Mouse (Mus musculus): Measurements from ENCODE around the gene Pigg. TPM values are rescaled to one million over a fixed set of nuclear protein-coding genes. Genes with fewer than 3 reads are reported as not detected.

The Pigg gene
- polyA plus RNA-seq, 1 experiment, result 8.9 TPM

DNA sequence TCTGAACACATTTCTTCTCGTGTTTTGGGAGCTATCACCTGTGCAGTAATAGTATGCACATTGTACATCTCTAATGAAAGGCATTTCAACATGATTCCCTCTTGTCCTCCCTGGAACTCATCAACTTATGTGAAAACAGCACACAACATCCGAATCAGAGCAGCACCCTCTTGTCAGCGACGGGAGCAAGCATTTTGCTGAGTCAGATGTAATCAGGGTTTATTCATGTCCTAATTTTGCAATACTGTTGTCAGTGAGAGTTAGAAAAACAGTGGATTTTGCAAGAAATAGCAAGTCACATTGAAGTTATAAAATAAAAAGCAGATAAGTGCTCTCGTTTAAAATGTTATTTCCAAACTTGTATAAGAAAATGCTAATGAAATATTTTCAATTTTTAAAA lies 61.7 kb downstream of the Pigg start:
- H3K27ac ChIP-seq (ENCODE audit: insufficient read depth, low read length), result no peak overlapping the region
- no peak overlapping the region for H3K4me3 ChIP-seq (replicated peaks; ENCODE audit: insufficient read depth, low read depth, low read length)
- DNase-seq, result no peak
- WGBS, result 76% methylated on average over 5 of the region's 5 CpGs
- no peaks in the 10 kb centered on the region for H3K27me3 ChIP-seq (ENCODE audit: control insufficient read depth, insufficient read depth, low read length)
- TF ChIP-seq POLR2A (IDR thresholded peaks at IDR 0.05; ENCODE audit: borderline replicate concordance, insufficient read depth, low read length) (no peak), CTCF (IDR thresholded peaks at IDR 0.05; ENCODE audit: borderline replicate concordance, insufficient read depth, low read depth, low read length) (no peak)
- 0 out of 2 replicates have a peak, but pooled peaks cover 3% of the 10 kb centered on the region for H3K4me1 ChIP-seq (ENCODE audit: control insufficient read depth, insufficient read depth, low read length)

DNA sequence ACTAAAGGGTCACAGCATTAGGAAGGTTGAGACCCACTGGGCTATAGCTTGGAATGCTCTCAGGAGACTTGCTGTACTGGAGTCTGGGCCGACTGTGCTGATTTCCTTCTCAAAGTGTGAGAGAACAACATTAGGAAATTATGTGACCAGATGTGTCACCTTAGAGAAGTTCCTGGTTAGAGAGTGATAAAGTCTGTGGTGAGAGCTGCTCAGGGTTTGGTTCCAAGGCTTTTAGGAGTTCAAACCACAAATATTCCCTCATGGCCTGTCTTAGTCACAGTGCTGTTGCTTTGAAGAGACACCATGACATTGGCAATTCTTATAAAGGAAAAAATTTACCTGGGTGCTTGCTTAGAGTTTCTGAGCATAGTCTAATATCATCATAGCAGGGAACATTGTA lies 63.6 kb downstream of the Pigg start:
- Histone ChIP-seq H3K27me3 (ENCODE audit: control insufficient read depth, insufficient read depth, low read length) (no peaks in the 10 kb centered on the region), H3K27ac (ENCODE audit: insufficient read depth, low read length) (no peak overlapping the region), H3K4me1 (ENCODE audit: control insufficient read depth, insufficient read depth, low read length) (no peaks in the 10 kb centered on the region), H3K4me3 (replicated peaks; ENCODE audit: insufficient read depth, low read depth, low read length) (no peak overlapping the region)
- TF ChIP-seq POLR2A (IDR thresholded peaks at IDR 0.05; ENCODE audit: borderline replicate concordance, insufficient read depth, low read length), result no peak
- TF ChIP-seq CTCF (IDR thresholded peaks at IDR 0.05; ENCODE audit: borderline replicate concordance, insufficient read depth, low read depth, low read length), result no peak
- WGBS, result 69% methylated on average over 1 of the region's 1 CpGs
- no peak for DNase-seq

DNA sequence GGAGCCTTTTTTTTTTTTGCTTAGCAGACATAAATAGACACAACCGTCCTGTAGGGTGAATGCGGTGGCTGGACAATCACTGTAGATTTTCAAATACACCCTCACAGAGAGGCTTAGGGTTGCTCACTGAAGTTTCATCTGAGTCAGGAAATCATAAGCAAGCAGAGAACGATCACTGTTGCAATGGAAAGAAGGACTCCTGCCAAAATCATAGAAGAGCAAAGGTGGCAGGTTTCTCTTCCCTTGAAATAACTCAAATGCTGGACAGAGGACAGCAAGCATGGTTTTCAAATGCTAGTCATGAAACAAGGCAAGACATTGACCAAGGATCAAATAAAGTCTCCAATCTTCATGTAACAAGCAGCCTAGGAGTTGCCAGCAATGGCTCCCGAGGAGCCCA lies 65.9 kb downstream of the Pigg start:
- DNase-seq, result no peak
- no peak overlapping the region for H3K4me3 ChIP-seq (replicated peaks; ENCODE audit: insufficient read depth, low read depth, low read length)
- 74% methylated on average over 4 of the region's 4 CpGs for WGBS
- no peak overlapping the region for H3K27ac ChIP-seq (ENCODE audit: insufficient read depth, low read length)
- H3K27me3 ChIP-seq (ENCODE audit: control insufficient read depth, insufficient read depth, low read length), result no peaks in the 10 kb centered on the region
- no peaks in the 10 kb centered on the region for H3K4me1 ChIP-seq (ENCODE audit: control insufficient read depth, insufficient read depth, low read length)
- TF ChIP-seq POLR2A (IDR thresholded peaks at IDR 0.05; ENCODE audit: borderline replicate concordance, insufficient read depth, low read length) (no peak), CTCF (IDR thresholded peaks at IDR 0.05; ENCODE audit: borderline replicate concordance, insufficient read depth, low read depth, low read length) (no peak)

DNA sequence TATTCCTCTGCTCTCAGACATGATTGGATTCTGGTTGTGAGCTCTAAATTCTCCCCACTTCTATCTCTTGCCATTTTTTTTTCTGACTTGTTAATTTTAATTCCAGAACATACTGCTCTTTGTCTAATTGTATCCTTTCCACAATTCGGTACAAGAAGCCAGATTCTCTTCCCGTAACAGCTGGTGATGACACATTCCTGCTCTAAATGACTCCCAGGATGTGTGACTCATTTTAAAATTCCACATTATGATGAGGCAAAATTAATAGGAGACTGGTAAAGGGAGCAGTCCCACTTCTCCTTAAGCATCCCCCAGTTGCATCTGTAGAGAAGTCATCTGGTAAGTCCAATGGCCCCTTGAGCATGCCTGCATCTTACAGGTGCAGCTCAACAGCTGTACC lies 73.2 kb downstream of the Pigg start:
- no peak for TF ChIP-seq CTCF (IDR thresholded peaks at IDR 0.05; ENCODE audit: borderline replicate concordance, insufficient read depth, low read depth, low read length)
- TF ChIP-seq POLR2A (IDR thresholded peaks at IDR 0.05; ENCODE audit: borderline replicate concordance, insufficient read depth, low read length), result no peak
- no peaks in the 10 kb centered on the region for H3K27me3 ChIP-seq (ENCODE audit: control insufficient read depth, insufficient read depth, low read length)
- H3K27ac ChIP-seq (ENCODE audit: insufficient read depth, low read length), result no peak overlapping the region
- WGBS, result 80% methylated on average over 2 of the region's 2 CpGs
- no peak overlapping the region for H3K4me3 ChIP-seq (replicated peaks; ENCODE audit: insufficient read depth, low read depth, low read length)
- H3K4me1 ChIP-seq (ENCODE audit: control insufficient read depth, insufficient read depth, low read length), result no peaks in the 10 kb centered on the region
- no peak for DNase-seq

DNA sequence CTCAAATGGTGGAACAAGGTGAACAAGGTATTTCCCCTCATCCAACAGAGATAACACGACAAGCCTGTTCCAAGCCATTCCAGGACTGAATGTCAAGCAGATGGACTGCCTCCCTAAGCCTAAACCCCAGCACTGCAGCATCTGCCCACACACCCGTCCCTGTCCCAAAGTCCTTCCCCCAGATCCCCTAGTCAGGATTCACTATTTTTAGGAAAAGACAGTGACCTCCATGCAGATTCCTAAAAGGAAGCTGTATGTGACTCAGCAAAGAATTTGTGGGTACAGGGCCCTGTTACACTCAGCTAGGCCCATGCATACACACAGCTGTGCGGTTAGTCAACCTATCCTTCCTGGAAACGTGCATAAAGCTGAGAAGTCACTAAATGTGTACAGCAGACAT lies 74.0 kb downstream of the Pigg start:
- Histone ChIP-seq H3K4me1 (ENCODE audit: control insufficient read depth, insufficient read depth, low read length) (no peaks in the 10 kb centered on the region), H3K27me3 (ENCODE audit: control insufficient read depth, insufficient read depth, low read length) (no peaks in the 10 kb centered on the region), H3K4me3 (replicated peaks; ENCODE audit: insufficient read depth, low read depth, low read length) (no peak overlapping the region), H3K27ac (ENCODE audit: insufficient read depth, low read length) (no peak overlapping the region)
- TF ChIP-seq POLR2A (IDR thresholded peaks at IDR 0.05; ENCODE audit: borderline replicate concordance, insufficient read depth, low read length) (no peak), CTCF (IDR thresholded peaks at IDR 0.05; ENCODE audit: borderline replicate concordance, insufficient read depth, low read depth, low read length) (no peak)
- no peak for DNase-seq
- 72% methylated on average over 4 of the region's 4 CpGs for WGBS

DNA sequence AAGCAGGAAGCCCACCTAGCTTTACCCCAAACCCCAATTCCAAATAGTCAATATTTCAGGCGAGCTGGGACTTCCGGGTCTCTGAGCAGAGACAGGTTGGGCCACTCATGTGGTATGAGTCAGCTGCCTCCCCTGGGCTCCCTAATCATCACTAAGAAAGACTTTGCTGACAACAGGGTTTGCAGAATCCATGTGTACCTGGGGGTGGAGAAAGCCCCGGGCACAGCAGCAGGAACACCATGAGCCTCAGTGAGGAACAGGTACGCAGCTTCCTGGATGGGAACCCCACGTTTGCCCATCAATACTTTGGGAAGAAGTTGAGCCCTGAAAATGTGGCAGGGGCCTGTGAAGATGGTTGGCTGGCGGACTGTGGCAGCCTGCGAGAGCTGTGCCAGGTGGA lies 75.8 kb downstream of the Pigg start, which contains the start of gene Pde6b:
Gene Pde6b, plus strand, starts transcription at position 191 of the 400 bp plus-strand sequence.
- Histone ChIP-seq H3K4me1 (ENCODE audit: control insufficient read depth, insufficient read depth, low read length) (no peaks in the 10 kb centered on the region), H3K4me3 (replicated peaks; ENCODE audit: insufficient read depth, low read depth, low read length) (no peak within 1 kb of the TSS), H3K27ac (ENCODE audit: insufficient read depth, low read length) (no peak within 1 kb of the TSS), H3K27me3 (ENCODE audit: control insufficient read depth, insufficient read depth, low read length) (no peaks in the 10 kb centered on the region)
- WGBS, result 78% methylated on average over 7 of the region's 7 CpGs
- no peak for DNase-seq
- TF ChIP-seq CTCF (IDR thresholded peaks at IDR 0.05; ENCODE audit: borderline replicate concordance, insufficient read depth, low read depth, low read length) (no peak), POLR2A (IDR thresholded peaks at IDR 0.05; ENCODE audit: borderline replicate concordance, insufficient read depth, low read length) (no peak)

DNA sequence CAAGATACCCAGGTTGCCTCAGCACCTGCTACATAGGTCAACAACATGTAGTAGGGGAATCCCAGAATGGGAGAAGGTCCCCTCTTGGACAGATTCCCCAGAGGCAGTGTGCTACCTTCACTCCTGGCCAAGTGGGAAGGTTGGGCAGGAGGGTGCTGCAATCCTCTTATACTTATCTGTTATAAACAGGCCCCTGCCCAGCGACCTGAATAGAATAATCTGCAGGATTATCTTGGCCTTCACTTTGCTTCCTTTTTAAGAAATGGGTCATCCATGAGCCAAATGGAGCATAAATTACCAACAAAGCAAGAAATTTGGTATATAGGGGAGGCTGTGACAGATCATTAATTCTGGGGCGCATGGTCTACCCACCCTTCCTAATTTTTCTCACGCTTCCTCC lies 77.3 kb downstream of the Pigg start:
- TF ChIP-seq POLR2A (IDR thresholded peaks at IDR 0.05; ENCODE audit: borderline replicate concordance, insufficient read depth, low read length) (no peak), CTCF (IDR thresholded peaks at IDR 0.05; ENCODE audit: borderline replicate concordance, insufficient read depth, low read depth, low read length) (no peak)
- H3K4me3 ChIP-seq (replicated peaks; ENCODE audit: insufficient read depth, low read depth, low read length), result no peak overlapping the region
- no peaks in the 10 kb centered on the region for H3K4me1 ChIP-seq (ENCODE audit: control insufficient read depth, insufficient read depth, low read length)
- no peak overlapping the region for H3K27ac ChIP-seq (ENCODE audit: insufficient read depth, low read length)
- H3K27me3 ChIP-seq (ENCODE audit: control insufficient read depth, insufficient read depth, low read length), result no peaks in the 10 kb centered on the region
- 74% methylated on average over 3 of the region's 3 CpGs for WGBS
- no peak for DNase-seq

Other genes with a start within 250 kb of the Pigg start
- 43.4 and 45.7 TPM in 2 replicates for gene Mtf2, start 246.9 kb upstream of the Pigg start, polyA plus RNA-seq (2012; rRNA removed)
- gene Tmed5, start 180.0 kb upstream of the Pigg start, polyA plus RNA-seq (2012; rRNA removed), result 19.9 and 21.6 TPM in 2 replicates
- gene Ccdc18, start 179.7 kb upstream of the Pigg start, polyA plus RNA-seq (2012; rRNA removed), result 0.38 and 0.48 TPM in 2 replicates
- 25.7 and 27.3 TPM in 2 replicates for gene Dr1, start 43.7 kb upstream of the Pigg start, polyA plus RNA-seq (2012; rRNA removed)
- 12.5 and 13.9 TPM in 2 replicates for gene Gm42517, start 55.3 kb downstream of the Pigg start, polyA plus RNA-seq (2012; rRNA removed)
- gene Pde6b, start 75.8 kb downstream of the Pigg start, polyA plus RNA-seq (2012; rRNA removed), result 0.33 and 0.38 TPM in 2 replicates
- 352 and 395 TPM in 2 replicates for gene Atp5k, start 121.8 kb downstream of the Pigg start, polyA plus RNA-seq (2012; rRNA removed)
- 1.4 TPM in 2 replicates for gene Mfsd7a, start 136.3 kb downstream of the Pigg start, polyA plus RNA-seq (2012; rRNA removed)
- gene Pcgf3, start 148.6 kb downstream of the Pigg start, polyA plus RNA-seq (2012; rRNA removed), result 14.7 and 14.9 TPM in 2 replicates
- gene Cplx1, start 237.4 kb downstream of the Pigg start, polyA plus RNA-seq (2012; rRNA removed), result 459 and 564 TPM in 2 replicates

Measured in cerebellum, adult 2 months (tissue).